Mouse (Mus musculus) urinary bladder, postnatal 4 days (tissue): Measurements from ENCODE around the gene Dtd1.
"Not testable (repeated sequence)": the region's sequence is repeated elsewhere in the genome, so short reads cannot be mapped to it uniquely, and the experiment has no call there.

Experiments used
- DNase-seq, 2 experiments: peaks; one replicate each; pipeline ENCODE4 v3.0.0; 2021 to 2022; ENCODE audit warnings: low spot score in 2 of 2

Gene Dtd1

DNA sequence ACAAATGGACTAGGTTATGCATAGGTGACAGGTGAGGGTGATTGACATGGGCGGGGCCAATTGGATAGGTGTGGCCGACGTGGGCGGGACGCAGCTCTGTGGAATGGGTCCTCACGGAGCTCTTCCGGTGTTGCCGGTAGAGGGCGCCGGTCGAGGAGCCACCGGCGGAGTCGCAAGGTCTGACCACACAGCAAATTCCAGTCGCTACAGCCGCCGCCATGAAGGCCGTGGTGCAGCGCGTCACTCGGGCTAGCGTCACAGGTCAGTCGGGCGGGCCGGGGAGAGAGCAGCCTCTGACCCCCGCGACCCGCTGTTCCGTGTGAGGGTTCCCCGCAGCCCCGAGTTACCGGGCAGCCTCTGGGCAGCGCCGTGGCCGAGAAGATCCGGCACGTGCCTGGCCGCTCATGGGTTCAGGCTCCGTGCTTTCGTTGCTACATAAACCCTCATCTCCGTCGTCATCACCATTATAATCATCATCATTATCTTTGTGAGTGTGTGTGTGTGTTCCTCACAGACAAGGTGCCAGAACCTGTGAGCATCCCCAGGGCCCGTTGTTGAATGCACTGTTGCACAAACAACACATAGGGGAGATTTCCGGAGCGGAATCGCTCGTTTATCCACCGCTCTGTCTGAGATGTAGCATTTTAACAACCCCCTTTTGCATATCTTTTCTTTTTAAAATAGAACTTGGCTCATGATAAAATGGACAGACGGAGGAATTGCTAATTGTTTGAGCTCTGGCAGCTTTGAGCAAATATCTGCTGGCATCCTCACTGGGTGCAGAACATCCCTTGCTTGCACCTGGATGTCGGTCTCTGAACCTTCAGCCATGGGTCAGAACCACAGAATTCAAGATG is at the start of gene Dtd1:
Gene Dtd1 (plus strand): TSS at position 67 of the 857 bp plus-strand sequence.
- DNase-seq = peak; percentile 76 to 88

DNA sequence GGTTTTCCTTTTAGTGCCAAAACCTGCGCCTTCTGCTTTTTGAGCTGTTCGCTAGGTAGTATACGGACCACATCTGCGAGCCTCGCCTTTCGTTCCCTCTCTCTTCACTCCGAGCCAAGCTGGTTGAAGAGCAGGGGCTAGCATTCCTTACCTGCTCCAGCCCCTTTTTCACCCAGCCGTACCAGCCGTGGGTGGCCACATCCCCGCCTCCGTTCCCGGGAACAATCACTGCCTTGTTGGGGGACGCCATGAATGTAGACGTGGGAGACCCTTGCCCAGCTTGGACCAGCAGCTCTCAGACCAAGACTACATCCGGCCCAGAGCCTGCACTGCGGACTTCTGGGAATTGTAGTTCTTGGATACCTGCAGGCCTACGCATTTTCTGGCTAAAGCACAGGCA is 49.2 kb upstream of the Dtd1 start, which contains the start of gene Rbbp9:
Gene Rbbp9 (minus strand): TSS at position 341 of the 400 bp plus-strand sequence.
- peak; percentile 54 to 60 for DNase-seq

DNA sequence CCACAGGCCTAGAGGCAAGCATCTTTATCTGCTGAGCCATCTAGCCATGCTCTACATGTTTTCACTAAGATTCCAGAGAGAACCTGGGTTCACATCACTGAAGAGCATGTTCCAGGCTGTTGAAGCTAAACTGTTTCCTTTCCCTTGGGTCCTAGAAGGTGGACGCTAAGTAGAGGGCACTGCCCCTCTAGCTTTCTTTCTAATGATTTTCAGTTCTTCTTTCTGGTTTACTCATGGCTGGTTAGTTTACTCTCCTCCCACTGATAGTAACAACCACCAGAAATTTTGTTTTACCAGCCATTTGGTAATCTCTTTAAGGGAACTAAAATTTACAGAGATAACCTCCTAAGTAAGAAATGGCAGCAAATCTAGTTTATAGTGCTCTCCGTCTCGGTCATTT is 45.8 kb upstream of the Dtd1 start:
- DNase-seq = no peak

DNA sequence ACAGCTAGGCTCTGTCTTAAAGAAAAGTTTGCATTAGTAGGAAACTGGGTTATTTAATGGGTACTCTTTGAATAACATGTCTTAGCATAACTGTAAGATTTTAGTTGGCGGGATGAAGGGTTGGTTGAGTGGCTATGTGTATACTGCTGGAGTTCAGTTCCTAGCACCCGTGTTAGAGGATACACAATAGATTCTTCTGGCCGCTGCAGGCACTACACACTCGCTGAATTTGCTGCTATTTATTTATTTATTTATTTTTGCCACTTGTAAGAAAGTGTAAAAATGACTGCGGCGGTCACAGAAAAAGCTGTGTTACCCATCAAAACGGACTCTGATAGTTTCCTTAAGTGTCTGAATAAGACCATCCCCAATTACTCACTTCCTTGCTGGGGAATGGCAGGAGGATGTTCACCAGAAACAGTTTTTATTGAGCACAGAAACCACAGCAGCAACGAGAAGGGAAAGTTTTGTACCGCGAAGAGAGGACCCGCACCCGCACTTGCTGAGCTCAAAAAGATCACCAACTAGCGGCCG is 44.3 kb upstream of the Dtd1 start:
- no peak for DNase-seq

DNA sequence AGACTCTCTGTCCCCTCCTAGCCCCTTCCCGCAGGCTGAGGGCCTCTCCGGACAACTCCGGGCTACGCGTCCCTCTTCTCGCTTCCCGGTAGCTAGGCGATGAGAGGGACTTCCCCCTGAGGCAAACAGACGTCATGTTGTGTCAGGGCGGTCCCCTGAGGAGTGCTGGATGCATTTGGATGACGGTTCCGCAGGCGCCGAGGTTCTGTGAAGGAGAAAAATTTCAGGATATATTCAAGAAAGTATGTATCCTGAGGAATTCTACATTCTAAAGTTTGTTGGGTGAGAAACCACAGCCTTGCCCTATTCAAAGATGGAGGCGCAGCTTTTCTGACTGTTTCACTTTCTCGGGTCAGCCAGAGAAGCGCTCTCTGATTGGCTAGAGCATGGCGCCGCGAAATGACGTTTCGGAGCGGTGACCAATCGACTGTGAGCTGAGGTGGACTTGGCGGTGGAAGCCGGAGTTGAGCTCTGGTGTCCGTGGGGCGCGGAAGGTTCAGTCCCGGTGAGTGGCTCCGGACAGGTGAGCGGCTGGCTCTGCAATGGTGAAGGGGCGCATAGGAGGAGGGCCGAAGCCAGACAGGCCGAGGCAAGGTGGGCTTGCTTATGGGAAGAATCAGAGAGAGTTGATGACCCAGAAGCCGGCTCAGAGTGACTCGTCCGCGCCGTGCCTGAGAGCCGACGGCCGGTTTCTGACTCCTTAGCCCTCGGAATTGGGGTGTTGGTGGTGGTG is 43.7 kb upstream of the Dtd1 start, which contains the start of gene Sec23b:
Gene Sec23b (plus strand): TSS at position 410 of the 733 bp plus-strand sequence.
- DNase-seq = peak; percentile 94 to 97

DNA sequence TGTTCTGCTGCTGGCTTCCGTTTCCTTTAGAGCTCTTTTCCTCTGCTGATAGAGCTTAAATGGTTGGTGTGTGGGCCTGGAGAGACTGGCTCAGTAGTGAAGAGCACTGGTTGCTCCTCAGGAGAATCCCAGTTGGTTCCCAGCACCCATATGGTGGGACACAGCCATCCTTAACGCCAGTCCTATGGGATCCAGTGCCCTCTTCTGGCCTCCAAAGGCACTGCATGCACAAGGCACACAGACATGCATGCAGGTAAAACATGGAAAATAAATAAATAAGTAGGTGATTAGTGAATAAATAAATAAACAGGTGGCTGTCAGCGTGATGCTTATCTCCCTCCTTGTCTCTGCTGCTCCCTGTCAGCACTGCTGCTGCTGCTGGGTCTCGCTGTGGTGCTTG is 11.0 kb upstream of the Dtd1 start:
- no peak for DNase-seq

DNA sequence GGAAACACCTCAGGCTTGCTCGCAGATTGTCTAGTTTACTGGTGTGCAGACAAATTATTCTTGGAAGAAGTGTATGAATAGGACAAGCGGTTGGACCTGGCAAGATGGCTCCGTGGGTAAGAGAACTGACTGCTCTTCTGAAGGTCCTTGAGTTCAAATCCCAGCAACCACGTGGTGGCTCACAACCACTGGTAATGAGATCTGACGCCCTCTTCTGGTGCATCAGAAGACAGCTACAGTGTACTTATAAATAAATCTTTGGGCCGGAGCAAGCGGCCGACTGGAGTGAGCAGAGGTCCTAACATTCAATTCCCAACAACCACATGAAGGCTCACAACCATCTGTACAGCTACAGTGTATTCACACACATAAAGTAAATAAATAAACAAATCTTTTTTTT is 6.7 kb upstream of the Dtd1 start:
- not testable (repeated sequence) for DNase-seq

DNA sequence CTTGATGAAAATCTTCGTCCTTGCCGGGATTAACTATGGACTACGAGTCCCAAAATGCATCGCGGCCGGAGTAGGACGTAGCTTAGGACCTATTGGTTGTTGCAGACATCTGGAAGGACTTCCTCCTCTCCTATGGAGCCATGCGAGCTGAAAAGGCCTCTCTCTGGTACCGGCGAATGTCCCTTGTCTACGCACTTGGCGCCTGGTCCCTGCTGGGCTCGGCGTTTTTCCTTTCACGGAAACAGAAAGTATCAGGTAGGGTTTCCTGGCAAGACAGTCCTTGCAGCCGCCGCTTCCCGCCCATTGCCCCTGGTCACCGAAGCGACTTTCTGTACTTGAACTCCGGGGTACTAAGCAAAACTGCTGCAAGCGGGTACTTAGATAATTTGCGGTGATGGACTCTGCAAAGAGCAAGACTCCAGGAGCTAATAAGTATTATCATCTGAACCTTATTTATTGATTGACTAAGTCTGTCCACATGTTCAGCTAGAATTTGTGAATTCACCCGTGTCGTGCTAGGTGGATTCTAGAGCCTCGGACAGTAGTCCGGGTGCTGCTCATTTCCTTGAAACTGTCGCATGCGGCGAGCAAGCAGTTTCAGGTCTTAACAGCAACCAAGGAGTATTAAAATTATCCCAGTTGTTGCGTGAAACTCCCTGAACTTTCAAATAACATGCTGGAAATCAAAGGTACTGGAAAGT is 5.6 kb upstream of the Dtd1 start, which contains the start of gene Smim26:
Gene Smim26 (plus strand): TSS at position 104 of the 701 bp plus-strand sequence.
- DNase-seq = peak; percentile 61 to 72

DNA sequence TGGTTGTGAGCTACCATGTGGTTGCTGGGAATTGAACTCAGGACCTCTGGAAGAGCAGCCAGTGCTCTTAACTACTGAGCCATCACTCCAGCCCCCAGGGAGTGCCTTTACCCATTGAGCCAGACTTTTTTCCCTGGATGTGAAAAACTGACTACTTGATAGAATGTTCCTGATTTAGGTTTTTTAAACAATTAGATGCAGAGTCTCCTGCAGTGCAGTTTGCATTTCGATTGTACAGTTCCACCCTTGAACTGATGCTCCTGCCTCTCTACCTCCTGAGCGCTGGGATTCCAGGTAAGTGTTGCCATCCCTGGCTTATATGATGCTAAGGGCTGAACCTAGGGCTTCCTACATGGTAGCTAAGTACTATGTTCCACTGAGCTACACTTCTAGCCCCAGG is 1.7 kb upstream of the Dtd1 start:
- DNase-seq = no peak

DNA sequence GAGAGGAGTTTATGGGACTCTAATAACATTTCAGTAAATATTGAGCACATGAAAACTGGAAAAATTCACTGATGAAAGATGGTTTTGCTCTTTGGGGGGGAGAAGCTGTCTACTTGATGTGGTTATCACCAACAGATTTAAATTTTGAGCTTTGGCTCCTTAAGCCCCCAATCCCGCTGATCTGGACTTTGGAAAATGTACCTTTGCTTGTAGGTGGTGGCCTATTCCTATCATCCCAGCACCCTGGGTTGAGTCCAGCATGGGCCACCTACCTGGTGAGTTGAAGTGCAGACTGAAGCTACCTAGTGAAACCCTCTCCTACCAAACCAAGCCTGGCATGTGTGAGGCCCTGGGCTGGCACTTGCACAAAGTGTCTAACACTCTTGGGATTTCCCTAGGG is 1.9 kb downstream of the Dtd1 start:
- no peak for DNase-seq

DNA sequence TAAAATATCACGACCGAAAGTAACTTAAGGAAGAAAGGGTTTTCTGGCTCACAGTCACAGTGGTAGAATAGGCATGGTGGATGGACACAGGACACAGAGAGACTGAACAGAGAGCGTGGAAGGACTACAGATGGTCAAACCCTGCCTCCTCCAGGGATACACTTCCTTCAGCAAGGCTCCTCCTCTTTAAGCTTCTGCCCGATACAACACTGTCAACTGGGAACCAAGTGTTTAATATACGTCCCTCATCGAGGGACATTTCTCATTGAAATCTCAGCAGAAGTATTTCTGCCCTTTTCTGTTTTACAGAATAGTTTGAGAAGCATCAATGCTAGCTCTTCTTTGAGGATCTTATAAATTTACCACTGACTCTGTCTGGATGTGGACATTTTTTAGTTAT is 14.3 kb downstream of the Dtd1 start:
- DNase-seq = no peak

DNA sequence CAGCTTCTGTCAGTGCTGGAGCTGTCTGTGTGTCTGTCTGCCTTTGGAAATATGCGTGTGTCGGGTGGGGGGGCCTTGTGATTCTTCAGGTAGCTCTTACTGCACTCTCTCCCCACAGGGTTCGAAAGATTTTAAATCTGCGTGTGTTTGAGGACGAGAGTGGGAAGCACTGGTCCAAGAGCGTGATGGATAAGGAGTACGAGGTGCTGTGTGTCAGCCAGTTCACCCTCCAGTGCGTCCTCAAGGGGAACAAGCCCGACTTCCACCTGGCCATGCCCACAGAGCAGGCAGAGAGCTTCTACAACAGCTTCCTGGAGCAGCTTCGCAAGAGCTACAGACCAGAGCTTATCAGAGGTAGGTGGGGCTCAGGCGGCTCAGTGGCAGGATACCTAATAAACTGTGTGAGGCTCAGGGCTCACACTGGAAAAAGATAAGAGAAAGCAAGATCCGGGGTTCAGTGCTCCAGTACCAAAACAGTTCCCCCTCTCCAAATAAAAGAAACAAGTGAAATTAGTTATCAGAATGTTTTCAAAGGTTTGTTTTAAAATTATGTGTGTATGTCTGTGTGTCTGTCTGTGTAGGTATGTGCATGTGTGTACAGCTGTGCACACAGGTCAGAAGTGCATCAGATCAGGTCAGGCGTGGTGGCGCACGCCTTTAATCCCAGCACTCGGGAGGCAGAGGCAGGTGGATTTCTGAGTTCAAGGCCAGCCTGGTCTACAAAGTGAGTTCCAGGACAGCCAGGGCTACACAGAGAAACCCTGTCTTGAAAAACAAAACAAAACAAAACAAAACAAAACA is 17.6 kb downstream of the Dtd1 start:
- DNase-seq = no peak

DNA sequence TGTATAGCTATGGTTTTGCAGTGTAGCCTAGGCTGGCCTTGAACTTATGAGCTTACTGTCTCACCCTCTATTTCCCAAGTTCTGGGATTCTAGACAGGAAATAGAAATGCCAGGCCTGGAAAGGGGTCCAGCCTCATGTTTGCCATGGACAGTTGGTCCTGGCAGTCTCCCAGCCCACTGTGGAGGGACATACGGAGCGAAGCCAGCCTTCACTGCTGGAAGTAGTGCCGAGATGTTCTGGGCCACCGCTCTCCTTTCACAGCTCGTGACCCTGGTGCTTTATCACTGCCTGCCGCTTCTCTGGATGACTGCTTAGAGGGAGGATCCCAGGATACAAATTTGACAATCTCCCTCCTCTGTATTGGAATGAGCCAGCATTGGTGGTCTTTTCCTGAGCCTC is 21.8 kb downstream of the Dtd1 start:
- DNase-seq = no peak

DNA sequence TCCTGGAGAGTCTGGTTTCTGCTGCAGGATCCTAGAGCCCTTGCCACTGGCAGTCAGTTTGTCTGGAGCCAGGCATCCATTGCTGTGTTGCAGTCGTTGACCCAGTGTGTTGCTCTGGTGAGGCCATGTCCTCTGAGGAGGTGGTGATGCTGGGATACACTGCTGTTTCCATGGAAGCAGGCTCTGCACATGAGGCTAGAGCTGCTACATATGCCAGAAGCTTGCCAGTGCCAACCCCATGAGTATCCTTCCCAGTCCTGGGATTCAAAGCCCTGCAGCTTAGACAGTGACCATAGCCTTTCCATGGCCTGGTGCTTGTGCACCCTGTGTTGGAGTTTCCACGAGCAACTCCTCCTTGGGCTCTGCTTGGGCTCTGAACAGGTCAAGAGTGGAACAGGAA is 33.9 kb downstream of the Dtd1 start:
- DNase-seq = peak in 1 of 2 experiments; percentile 52

DNA sequence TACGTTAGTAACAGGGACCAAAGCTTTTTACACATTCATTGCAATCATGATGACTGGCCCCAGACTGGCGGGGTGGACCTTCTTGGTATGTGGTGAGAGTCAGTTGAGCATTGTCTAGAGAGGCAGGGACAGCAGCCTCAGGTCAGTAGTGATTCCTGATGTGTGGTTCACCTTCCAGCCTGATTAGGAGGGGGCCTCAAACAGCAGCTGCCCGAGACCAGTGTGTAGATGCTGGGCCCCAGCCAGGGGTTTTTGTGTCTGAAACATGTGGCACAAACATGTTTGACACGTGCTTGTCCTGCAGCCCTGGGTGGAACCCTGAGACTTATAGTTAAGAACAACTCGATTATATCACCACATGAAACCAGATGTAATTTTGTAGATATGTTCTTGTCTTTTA is 34.5 kb downstream of the Dtd1 start:
- DNase-seq = peak in 1 of 2 experiments; percentile 58

DNA sequence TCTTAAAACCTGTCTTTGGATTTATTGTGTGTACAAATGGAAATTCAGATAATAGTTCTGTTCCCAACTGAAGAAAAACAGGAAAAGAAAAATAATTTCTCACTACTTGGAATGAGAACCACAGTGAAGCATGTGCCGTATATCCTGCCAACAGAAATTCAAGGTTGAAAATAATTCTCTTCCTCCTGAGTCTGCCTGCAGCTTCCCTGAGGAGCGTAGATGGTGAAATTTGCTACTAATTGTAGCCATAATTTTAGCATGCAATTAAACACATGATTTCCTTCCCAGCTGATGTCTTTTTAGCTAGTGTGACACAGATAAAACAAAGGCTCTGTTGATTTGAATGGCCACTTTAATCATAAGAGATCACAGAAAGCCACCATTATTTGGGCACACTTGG is 35.0 kb downstream of the Dtd1 start:
- no peak for DNase-seq

DNA sequence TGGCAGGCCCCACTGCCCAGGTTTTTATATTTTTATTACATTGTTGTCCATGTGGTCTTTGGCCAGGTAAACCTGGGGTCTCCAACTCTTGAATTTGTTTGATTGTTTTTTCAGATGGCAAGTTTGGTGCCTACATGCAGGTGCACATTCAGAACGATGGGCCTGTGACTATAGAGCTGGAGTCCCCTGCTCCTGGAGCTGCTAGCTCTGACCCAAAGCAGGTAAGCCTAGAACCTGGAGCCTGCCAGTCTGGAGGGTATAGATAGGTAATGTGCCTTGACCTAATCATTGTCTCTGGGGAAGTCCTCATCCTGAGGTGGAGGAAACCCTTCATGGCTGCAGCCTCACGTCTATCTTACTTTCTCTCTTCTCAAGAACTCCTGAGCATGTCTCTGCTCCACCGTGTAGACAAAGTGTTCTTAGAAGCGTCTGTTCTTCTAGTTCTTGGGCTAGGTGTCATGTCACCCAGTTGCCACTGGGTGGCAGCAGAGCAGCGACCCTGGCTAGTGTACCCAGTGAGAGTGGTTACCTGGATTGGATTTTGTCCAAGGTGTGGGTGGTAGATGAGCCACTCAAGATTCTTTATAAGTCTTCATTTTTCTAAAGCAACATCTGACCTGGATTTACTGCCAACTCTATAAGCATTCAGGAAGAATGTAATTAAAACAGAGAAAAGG is 36.1 kb downstream of the Dtd1 start:
- DNase-seq = peak; percentile 32 to 67

DNA sequence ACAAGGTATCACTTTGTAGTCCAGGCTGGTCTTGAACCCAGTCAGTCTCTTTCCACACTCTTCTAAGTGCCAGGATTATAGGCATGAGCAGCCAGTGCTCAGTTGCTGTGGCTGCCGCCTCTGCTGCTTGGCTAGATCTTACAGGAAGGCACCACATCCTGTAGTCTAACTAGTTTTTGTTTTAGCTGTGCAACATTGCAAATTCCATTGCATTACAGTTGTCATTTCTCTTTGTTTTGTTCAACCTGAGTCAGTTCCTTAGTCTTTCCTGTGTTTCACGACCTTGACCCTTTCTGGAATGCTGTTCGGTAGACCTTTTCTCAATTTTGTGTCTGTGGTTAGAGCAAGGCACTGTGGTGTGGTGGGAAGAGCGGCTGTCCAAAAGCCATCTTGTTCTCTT is 37.5 kb downstream of the Dtd1 start:
- DNase-seq = no peak

DNA sequence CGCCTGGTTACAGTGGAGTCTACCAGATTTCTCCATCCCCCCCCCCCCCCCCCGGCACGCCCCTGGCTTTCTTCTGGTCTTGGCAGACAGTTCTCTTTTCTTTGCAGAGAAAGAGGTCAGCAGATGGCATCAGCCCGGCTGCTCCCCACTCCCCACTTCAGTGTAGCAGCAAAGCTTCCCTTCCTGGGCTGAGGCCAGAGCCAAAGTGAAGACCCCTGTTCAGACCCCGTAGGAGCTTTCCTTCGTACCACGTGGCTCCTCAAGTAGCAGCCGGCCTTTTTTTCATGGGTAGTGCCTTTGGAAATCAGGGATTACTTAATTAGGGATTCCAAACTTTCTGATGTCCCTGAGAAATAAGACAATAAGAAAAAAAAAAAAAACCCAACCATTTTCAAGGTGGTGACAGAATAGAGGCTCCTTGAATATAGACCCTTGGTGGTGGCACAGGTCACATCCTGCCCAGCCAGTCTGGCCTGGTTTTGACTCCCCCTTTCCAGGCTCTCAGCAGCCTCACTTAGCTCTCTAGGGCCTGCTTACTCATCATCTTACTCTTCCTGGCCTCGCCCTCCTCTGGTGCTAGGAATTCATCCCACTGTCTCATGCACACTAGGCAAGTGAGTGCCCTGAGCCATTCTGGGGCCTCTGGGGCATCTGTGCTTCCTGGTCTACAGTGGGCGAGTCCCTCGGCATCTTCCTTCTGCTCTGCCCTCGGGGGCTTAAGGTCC is 38.1 kb downstream of the Dtd1 start:
- no peak for DNase-seq

DNA sequence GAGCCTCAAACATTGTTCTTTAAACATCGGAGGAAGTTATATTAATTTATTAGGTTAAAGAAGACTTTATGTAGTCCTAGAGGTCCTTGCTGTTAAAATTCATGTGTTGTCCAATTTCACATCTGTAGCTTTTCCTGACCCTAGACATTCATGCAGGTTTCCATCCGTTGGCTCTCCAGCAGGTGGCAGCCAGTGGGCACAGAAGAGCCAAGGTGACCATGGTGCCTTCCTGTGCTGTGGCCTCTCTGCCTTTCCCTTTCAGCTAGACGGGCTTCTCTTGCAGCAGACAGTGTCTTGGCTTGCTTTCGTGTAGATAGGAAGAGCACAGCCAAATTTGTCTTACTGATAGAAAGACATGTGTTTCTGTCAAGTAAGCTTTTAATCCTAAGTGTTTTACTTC is 39.0 kb downstream of the Dtd1 start:
- DNase-seq = peak in 1 of 2 experiments; percentile 36
